Comparison of ENCODE assay signal across 9 mouse cellular contexts in the genomic region with DNA sequence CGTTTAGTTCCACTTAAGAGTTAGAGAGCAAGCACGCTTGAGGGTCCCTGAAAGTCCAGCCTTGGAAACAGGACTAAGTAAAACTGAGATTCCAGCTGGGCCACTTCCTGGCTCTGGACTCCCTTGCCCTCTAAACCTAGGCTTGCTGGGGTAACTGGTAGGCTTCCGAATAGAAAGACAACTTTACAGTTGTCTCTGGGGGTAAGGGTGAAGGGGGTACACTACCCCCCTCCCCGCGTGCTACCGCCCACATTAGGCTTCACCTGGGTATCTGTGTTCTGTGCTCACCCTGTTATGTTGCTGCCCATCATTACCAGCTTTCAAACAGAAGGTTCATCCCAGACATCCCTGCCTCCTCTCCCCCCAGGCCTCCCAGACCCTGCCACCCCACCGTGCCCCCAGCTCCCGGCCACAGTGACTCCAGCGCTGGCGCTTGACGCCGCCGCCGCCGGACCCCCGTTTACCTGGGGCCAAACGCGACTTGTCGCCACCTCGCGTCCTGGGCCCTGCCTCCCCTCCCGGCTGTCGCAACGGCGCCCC. TPM values are rescaled to one million over a fixed set of nuclear protein-coding genes. Genes with fewer than 3 reads are reported as not detected.
DNase-seq lines count a peak whose midpoint lies in the region; ATAC-seq and TF ChIP-seq lines count a peak whose summit lies in the region.
"Had no signal": no experiment of that assay in that cellular context is flagged by ENCODE, and none has a peak within 500 bp of the region (broad histone marks: within the 10 kb centered on the region; RNA-seq: fewer than 3 reads in every experiment).

No protein-coding gene starts in this region.

- peak overlapping the region; percentile 74 for H3K9ac ChIP-seq in heart, embryonic 14.5 days (ENCODE audit: low read length)
- peak overlapping the region; percentile 92 for H3K9ac ChIP-seq in hindbrain, embryonic 13.5 days
- H3K9ac ChIP-seq in midbrain, embryonic 11.5 days (ENCODE audit: low read length): peak overlapping the region; percentile 74

- peaks cover 72% of the 10 kb centered on the region for H3K27me3 ChIP-seq in heart, embryonic 14.5 days (ENCODE audit: control insufficient read depth, insufficient read depth, low read length)
- H3K27me3 ChIP-seq in hindbrain, embryonic 13.5 days: peaks cover 59% of the 10 kb centered on the region
- H3K27me3 ChIP-seq in midbrain, embryonic 11.5 days (ENCODE audit: control insufficient read depth, insufficient read depth, low read length): peaks cover 44% of the 10 kb centered on the region

- peaks cover 5% of the 10 kb centered on the region in 2 experiments; a peak in 2 of 4 replicates for H3K4me1 ChIP-seq in heart, embryonic 14.5 days (ENCODE audit: control insufficient read depth in 2 of 2, insufficient read depth in 2 of 2, low read length in 2 of 2)
- H3K4me1 ChIP-seq in cortical plate, adult 2 months (ENCODE audit: control insufficient read depth, insufficient read depth, low read length): peaks cover 3% of the 10 kb centered on the region; the same call in 1 of the 2 replicates
- H3K4me1 ChIP-seq in hindbrain, embryonic 13.5 days (replicated peaks): peaks cover 41% of the 10 kb centered on the region
- peaks cover 13% of the 10 kb centered on the region for H3K4me1 ChIP-seq in midbrain, embryonic 11.5 days (ENCODE audit: control insufficient read depth, insufficient read depth, low read length)

- no peak for DNase-seq in heart, postnatal 4 days
- DNase-seq in midbrain, embryonic 11.5 days (ENCODE audit: low spot score, missing footprints): peak; percentile 92
- no peak for DNase-seq in spleen, postnatal 14 days (ENCODE audit: low spot score in 2 of 2)
- DNase-seq in yolk sac, embryonic 10.5 days (ENCODE audit: low spot score): no peak
- no peak for DNase-seq in MN1 (ENCODE audit: low spot score)

- 0 out of 2 replicates have a peak, but pooled peaks cover 2% of the 10 kb centered on the region for H3K9me3 ChIP-seq in heart, embryonic 14.5 days (ENCODE audit: control insufficient read depth, low read length)
- no peaks in the 10 kb centered on the region for H3K9me3 ChIP-seq in hindbrain, embryonic 13.5 days
- no peaks in the 10 kb centered on the region for H3K9me3 ChIP-seq in midbrain, embryonic 11.5 days (ENCODE audit: control insufficient read depth, low read length)

- 8% methylated on average over 25 of the region's 25 CpGs for WGBS in heart, embryonic 14.5 days
- 8% methylated on average over 25 of the region's 25 CpGs for WGBS in hindbrain, embryonic 13.5 days
- 4% methylated on average over 25 of the region's 25 CpGs for WGBS in midbrain, embryonic 11.5 days

- no peak for TF ChIP-seq CTCF in cortical plate, adult 2 months (IDR thresholded peaks at IDR 0.05; ENCODE audit: extremely low read depth, insufficient read depth, low read length)

- H3K4me3 ChIP-seq in heart, embryonic 14.5 days (ENCODE audit: control insufficient read depth in 1 of 2, insufficient read depth in 1 of 2, low read depth in 1 of 2, low read length in 2 of 2): peak overlapping the region; percentile 79 to 81
- peak overlapping the region; percentile 63 for H3K4me3 ChIP-seq in cortical plate, adult 2 months (ENCODE audit: insufficient read depth, low read length)
- H3K4me3 ChIP-seq in hindbrain, embryonic 13.5 days: peak overlapping the region; percentile 76
- H3K4me3 ChIP-seq in midbrain, embryonic 11.5 days (ENCODE audit: low read depth, low read length): peak overlapping the region; percentile 73

- peak overlapping the region; percentile 93 for H3K4me2 ChIP-seq in heart, embryonic 14.5 days (ENCODE audit: low read length)
- peak overlapping the region; percentile 89 for H3K4me2 ChIP-seq in hindbrain, embryonic 13.5 days
- H3K4me2 ChIP-seq in midbrain, embryonic 11.5 days: peak overlapping the region; percentile 81

- no peaks in the 10 kb centered on the region for H3K36me3 ChIP-seq in heart, embryonic 14.5 days (ENCODE audit: control insufficient read depth, insufficient read depth, low read length)
- no peaks in the 10 kb centered on the region for H3K36me3 ChIP-seq in hindbrain, embryonic 13.5 days
- H3K36me3 ChIP-seq in midbrain, embryonic 11.5 days (ENCODE audit: control insufficient read depth, insufficient read depth, low read length): no peaks in the 10 kb centered on the region

- no peak overlapping the region for H3K27ac ChIP-seq in heart, embryonic 14.5 days (replicated peaks in 1 of 2; ENCODE audit: control insufficient read depth in 1 of 2, insufficient read depth in 1 of 2, low read depth in 2 of 2, low read length in 2 of 2)
- H3K27ac ChIP-seq in cortical plate, adult 2 months (ENCODE audit: insufficient read depth, low read length): no peak overlapping the region
- H3K27ac ChIP-seq in hindbrain, embryonic 13.5 days: peak overlapping the region; percentile 94
- H3K27ac ChIP-seq in midbrain, embryonic 11.5 days (ENCODE audit: low read depth, low read length): 0 out of 2 replicates have a peak overlapping the region, but pooled peaks have one; percentile 44

- no peak for TF ChIP-seq POLR2A in cortical plate, adult 2 months (IDR thresholded peaks at IDR 0.05; ENCODE audit: extremely low read depth, insufficient read depth, low read length)

- ATAC-seq in heart, embryonic 14.5 days (ENCODE audit: insufficient number of reproducible peaks, insufficient read depth, low FRiP score, low read depth): no peak
- ATAC-seq in hindbrain, embryonic 13.5 days (ENCODE audit: low FRiP score): 0 out of 2 replicates have a peak, but pooled peaks have one; percentile 10
- ATAC-seq in midbrain, embryonic 11.5 days (ENCODE audit: low FRiP score): peak; percentile 49

RNA-seq across cellular contexts. Expression of a gene that starts 0.7 kb away (rescaled TPM):
- polyA plus RNA-seq in heart, embryonic 14.5 days (2014; fragmentation: Nextera tagmentation; extraction: Ambion mirVana): 1.6 and 1.8 TPM in 2 replicates
- total RNA-seq in heart, postnatal 4 days (2021): 1 to 10 TPM; 3.0 to 3.9 TPM
- polyA plus RNA-seq in cortical plate, adult 2 months (2012; rRNA removed): 21.6 and 22.4 TPM in 2 replicates
- polyA plus RNA-seq in hindbrain, embryonic 13.5 days (2015; fragmentation: Nextera tagmentation; extraction: Ambion mirVana): 9.8 and 10.2 TPM in 2 replicates
- polyA plus RNA-seq in midbrain, embryonic 11.5 days (2014; fragmentation: Nextera tagmentation; extraction: Ambion mirVana): 3.0 and 3.8 TPM in 2 replicates

RNA-seq across cellular contexts. Expression of a gene that starts 25.1 kb away (rescaled TPM):
- 3.9 and 4.2 TPM in 2 replicates for polyA plus RNA-seq in heart, embryonic 14.5 days (2014; fragmentation: Nextera tagmentation; extraction: Ambion mirVana)
- 1 to 10 TPM; 2.5 to 3.4 TPM for total RNA-seq in heart, postnatal 4 days (2021)
- polyA plus RNA-seq in cortical plate, adult 2 months (2012; rRNA removed): 2.3 and 3.0 TPM in 2 replicates
- polyA plus RNA-seq in hindbrain, embryonic 13.5 days (2015; fragmentation: Nextera tagmentation; extraction: Ambion mirVana): 2.7 and 3.2 TPM in 2 replicates
- 2.5 and 3.4 TPM in 2 replicates for polyA plus RNA-seq in midbrain, embryonic 11.5 days (2014; fragmentation: Nextera tagmentation; extraction: Ambion mirVana)

RNA-seq across cellular contexts. Expression of a gene that starts 25.2 kb away (rescaled TPM):
- polyA plus RNA-seq in heart, embryonic 14.5 days (2014; fragmentation: Nextera tagmentation; extraction: Ambion mirVana): 7.9 and 10.1 TPM in 2 replicates
- 10 to 100 TPM; 17.6 to 20.4 TPM for total RNA-seq in heart, postnatal 4 days (2021)
- 18.9 and 19.2 TPM in 2 replicates for polyA plus RNA-seq in cortical plate, adult 2 months (2012; rRNA removed)
- 7.5 and 7.8 TPM in 2 replicates for polyA plus RNA-seq in hindbrain, embryonic 13.5 days (2015; fragmentation: Nextera tagmentation; extraction: Ambion mirVana)
- polyA plus RNA-seq in midbrain, embryonic 11.5 days (2014; fragmentation: Nextera tagmentation; extraction: Ambion mirVana): 16.2 and 17.5 TPM in 2 replicates

RNA-seq across cellular contexts. Expression of a gene that starts 34.5 kb away (rescaled TPM):
- polyA plus RNA-seq in heart, embryonic 14.5 days (2014; fragmentation: Nextera tagmentation; extraction: Ambion mirVana): not detected in 2 replicates
- total RNA-seq in heart, postnatal 4 days (2021): not detected
- polyA plus RNA-seq in cortical plate, adult 2 months (2012; rRNA removed): 0.06 and 0.13 TPM in 2 replicates
- 0.12 and 0.26 TPM in 2 replicates for polyA plus RNA-seq in hindbrain, embryonic 13.5 days (2015; fragmentation: Nextera tagmentation; extraction: Ambion mirVana)
- polyA plus RNA-seq in midbrain, embryonic 11.5 days (2014; fragmentation: Nextera tagmentation; extraction: Ambion mirVana): not detected in 2 replicates
- polyA plus RNA-seq: Patski had no signal

Comparison
In these comparisons a context has a peak if more than half of its experiments do, and no peak if none do; other contexts are left out.
1. H3K27ac ChIP-seq: peak in hindbrain, embryonic 13.5 days (single experiment) and midbrain, embryonic 11.5 days (single experiment); none in heart, embryonic 14.5 days (0 of 2) and cortical plate, adult 2 months (single experiment).
2. Peak in every context shown above with its lines, with median percentiles within 50 percentile points of each other: H3K4me2 ChIP-seq, H3K4me3 ChIP-seq and H3K9ac ChIP-seq.